Comparison of ENCODE assay signal across 12 mouse cellular contexts in the genomic region with DNA sequence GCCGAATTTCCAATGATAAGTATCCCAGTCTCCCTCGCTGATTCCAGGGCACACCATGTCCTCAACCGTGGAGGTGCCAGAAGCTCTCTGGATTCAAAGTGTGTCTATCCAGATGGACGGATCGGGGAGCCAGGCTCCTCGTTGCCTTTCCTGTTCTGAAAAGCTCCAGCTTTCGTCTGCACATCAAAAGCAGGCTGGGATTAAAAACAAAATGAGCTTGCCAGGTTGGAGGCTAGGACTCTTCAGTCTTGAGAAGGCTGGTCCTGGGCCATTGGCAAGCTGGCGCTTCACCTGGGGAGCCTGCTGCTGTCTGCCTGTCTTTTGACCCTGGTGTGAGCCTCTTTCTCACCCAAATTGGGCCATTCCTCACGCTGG. TPM values are rescaled to one million over a fixed set of nuclear protein-coding genes. Genes with fewer than 3 reads are reported as not detected.
DNase-seq lines count a peak whose midpoint lies in the region; ATAC-seq lines count a peak whose summit lies in the region.
"Had no signal": no experiment of that assay in that cellular context is flagged by ENCODE, and none has a peak within 500 bp of the region (broad histone marks: within the 10 kb centered on the region; RNA-seq: fewer than 3 reads in every experiment).

No protein-coding gene starts in this region.

- H3K27me3 ChIP-seq in kidney, embryonic 15.5 days: no peaks in the 10 kb centered on the region
- H3K27me3 ChIP-seq in intestine, embryonic 16.5 days (replicated peaks; ENCODE audit: control insufficient read depth, insufficient read depth, low read length): no peaks in the 10 kb centered on the region

- no peak for ATAC-seq in kidney, embryonic 15.5 days (replicated peaks; ENCODE audit: low FRiP score)
- no peak for ATAC-seq in intestine, embryonic 16.5 days
- ATAC-seq: CD4-positive, CD25-positive, alpha-beta regulatory T cell, adult 4 months; liver, postnatal 0 days had no signal

- no peak overlapping the region for H3K9ac ChIP-seq in kidney, embryonic 15.5 days
- H3K9ac ChIP-seq in intestine, embryonic 16.5 days (ENCODE audit: low read depth, low read length): no peak overlapping the region
- H3K9ac ChIP-seq: liver, postnatal 0 days had no signal

- H3K27ac ChIP-seq in kidney, embryonic 15.5 days: no peak overlapping the region
- no peak overlapping the region for H3K27ac ChIP-seq in intestine, embryonic 16.5 days (ENCODE audit: low read length)

- no peaks in the 10 kb centered on the region for H3K36me3 ChIP-seq in kidney, embryonic 15.5 days
- H3K36me3 ChIP-seq in intestine, embryonic 16.5 days (ENCODE audit: control insufficient read depth, insufficient read depth, low read length): no peaks in the 10 kb centered on the region

- WGBS in kidney, embryonic 15.5 days: 75% methylated on average over 9 of the region's 9 CpGs
- WGBS in intestine, embryonic 16.5 days: 74% methylated on average over 9 of the region's 9 CpGs

- H3K9me3 ChIP-seq in kidney, embryonic 15.5 days (replicated peaks): no peaks in the 10 kb centered on the region
- H3K9me3 ChIP-seq in intestine, embryonic 16.5 days (ENCODE audit: control insufficient read depth, low read length): no peaks in the 10 kb centered on the region

- H3K4me1 ChIP-seq in kidney, embryonic 15.5 days: peaks cover 16% of the 10 kb centered on the region
- H3K4me1 ChIP-seq in intestine, embryonic 16.5 days (ENCODE audit: control insufficient read depth, insufficient read depth, low read length): peaks cover 9% of the 10 kb centered on the region; the same call in 1 of the 2 replicates

- no peak overlapping the region for H3K4me3 ChIP-seq in kidney, embryonic 15.5 days (replicated peaks)
- H3K4me3 ChIP-seq in intestine, embryonic 16.5 days (ENCODE audit: low read length): no peak overlapping the region

- H3K4me2 ChIP-seq in kidney, embryonic 15.5 days: no peak overlapping the region
- no peak overlapping the region for H3K4me2 ChIP-seq in intestine, embryonic 16.5 days (ENCODE audit: low read depth, low read length)

- peak; percentile 19 for DNase-seq in gastrocnemius, postnatal 14 days
- DNase-seq in gastrocnemius, postnatal 4 days (ENCODE audit: low spot score in 2 of 2): no peak
- peak; percentile 28 for DNase-seq in lung, postnatal 36 days
- DNase-seq in lung, adult 18-20 months: no peak
- DNase-seq in heart, adult 9 months (ENCODE audit: low spot score in 2 of 2): peak; percentile 33 to 50
- DNase-seq in layer of hippocampus, postnatal 36 days: peak; percentile 28 to 48
- DNase-seq: adrenal gland, adult 2 months; liver, postnatal 0 days; retina, postnatal 1 day had no signal

- intact Hi-C loops in gastrocnemius, postnatal 14 days (cut with DNase I; ENCODE audit: low total_unique reads): no loop called here

RNA-seq across cellular contexts. Expression of gene Ubl3, which starts 56.9 kb away (rescaled TPM):
- 10 to 100 TPM; 79.5 to 82.3 TPM for total RNA-seq in gastrocnemius, postnatal 14 days (2021)
- 10 to 100 TPM; 82.3 to 92.1 TPM for total RNA-seq in gastrocnemius, postnatal 4 days (2021)
- 100 to 1,000 TPM; 222 to 250 TPM for total RNA-seq in layer of hippocampus, postnatal 36 days (2021)
- 68.8 and 76.0 TPM in 2 replicates for polyA plus RNA-seq in kidney, embryonic 15.5 days (2015; fragmentation: Nextera tagmentation; extraction: Ambion mirVana)
- polyA plus RNA-seq in intestine, embryonic 16.5 days (2015; fragmentation: Nextera tagmentation; extraction: Ambion mirVana): 27.0 and 59.0 TPM in 2 replicates

Comparison
In these comparisons a context has a peak if more than half of its experiments do, and no peak if none do; other contexts are left out.
1. DNase-seq: peak in gastrocnemius, postnatal 14 days (single experiment), lung, postnatal 36 days (single experiment), heart, adult 9 months (2 of 2) and layer of hippocampus, postnatal 36 days (2 of 2); none in gastrocnemius, postnatal 4 days (0 of 2) and lung, adult 18-20 months (0 of 2).